Mouse (Mus musculus): ENCODE data around the gene Fam174b. TPM values are rescaled to one million over a fixed set of nuclear protein-coding genes. Genes with fewer than 3 reads are reported as not detected.

The Fam174b gene
- polyA plus RNA-seq, 1 experiment: 17.6 TPM

GRCm38 (mm10) chr7:73749339-73749738, 9.2 kb downstream of the Fam174b start:
- Histone ChIP-seq H3K4me3 (ENCODE audit: low read depth, low read length) (no peak overlapping the region), H3K36me3 (ENCODE audit: control insufficient read depth, insufficient read depth, low read length) (no peaks in the 10 kb centered on the region), H3K27ac (ENCODE audit: insufficient read depth, low read depth, low read length) (0 out of 2 replicates have a peak overlapping the region, but pooled peaks have one; percentile 12), H3K4me1 (ENCODE audit: control insufficient read depth, insufficient read depth, insufficient read length, low read length) (peaks cover 14% of the 10 kb centered on the region; the same call in 1 of the 2 replicates), H3K27me3 (ENCODE audit: control insufficient read depth, insufficient read depth, low read length) (no peaks in the 10 kb centered on the region)
- WGBS: 61% methylated on average over 2 of the region's 2 CpGs
- peak; percentile 26; the same call in 1 of the 2 replicates for TF ChIP-seq CTCF (IDR thresholded peaks at IDR 0.05; ENCODE audit: extremely low read depth, insufficient read length, insufficient replicate concordance, low read depth, low read length)
- no peak for TF ChIP-seq POLR2A (IDR thresholded peaks at IDR 0.05; ENCODE audit: low read depth, low read length)

GRCm38 (mm10) chr7:73749983-73750382, 9.9 kb downstream of the Fam174b start:
- H3K27ac ChIP-seq (ENCODE audit: insufficient read depth, low read depth, low read length): 0 out of 2 replicates have a peak overlapping the region, but pooled peaks have one; percentile 12
- WGBS: 39% methylated on average over 7 of the region's 7 CpGs

GRCm38 (mm10) chr7:73753598-73753997, 13.5 kb downstream of the Fam174b start:
- no peaks in the 10 kb centered on the region for H3K36me3 ChIP-seq (ENCODE audit: control insufficient read depth, insufficient read depth, low read length)
- H3K4me1 ChIP-seq (ENCODE audit: control insufficient read depth, insufficient read depth, insufficient read length, low read length): peaks cover 8% of the 10 kb centered on the region; the same call in 1 of the 2 replicates
- TF ChIP-seq POLR2A (IDR thresholded peaks at IDR 0.05; ENCODE audit: low read depth, low read length) (no peak), CTCF (IDR thresholded peaks at IDR 0.05; ENCODE audit: extremely low read depth, insufficient read length, insufficient replicate concordance, low read depth, low read length) (no peak)
- WGBS: 82% methylated on average over 1 of the region's 1 CpGs
- H3K27me3 ChIP-seq (ENCODE audit: control insufficient read depth, insufficient read depth, low read length): no peaks in the 10 kb centered on the region
- H3K27ac ChIP-seq (ENCODE audit: insufficient read depth, low read depth, low read length): no peak overlapping the region
- H3K4me3 ChIP-seq (ENCODE audit: low read depth, low read length): no peak overlapping the region

More at GRCm38 (mm10) chr7:73749983-73750382, 9.9 kb downstream of the Fam174b start:
- Histone ChIP-seq H3K27me3 (ENCODE audit: control insufficient read depth, insufficient read depth, low read length) (no peaks in the 10 kb centered on the region), H3K4me3 (ENCODE audit: low read depth, low read length) (no peak overlapping the region), H3K4me1 (ENCODE audit: control insufficient read depth, insufficient read depth, insufficient read length, low read length) (peaks cover 14% of the 10 kb centered on the region; the same call in 1 of the 2 replicates), H3K36me3 (ENCODE audit: control insufficient read depth, insufficient read depth, low read length) (no peaks in the 10 kb centered on the region)
- TF ChIP-seq CTCF (IDR thresholded peaks at IDR 0.05; ENCODE audit: extremely low read depth, insufficient read length, insufficient replicate concordance, low read depth, low read length): no peak
- no peak for TF ChIP-seq POLR2A (IDR thresholded peaks at IDR 0.05; ENCODE audit: low read depth, low read length)

GRCm38 (mm10) chr7:73755377-73756110, 15.4 kb downstream of the Fam174b start:
- 88% methylated on average over 1 of the region's 1 CpGs for WGBS
- no peak overlapping the region for H3K27ac ChIP-seq (ENCODE audit: insufficient read depth, low read depth, low read length)
- no peaks in the 10 kb centered on the region for H3K36me3 ChIP-seq (ENCODE audit: control insufficient read depth, insufficient read depth, low read length)
- H3K4me3 ChIP-seq (ENCODE audit: low read depth, low read length): no peak overlapping the region
- no peaks in the 10 kb centered on the region for H3K27me3 ChIP-seq (ENCODE audit: control insufficient read depth, insufficient read depth, low read length)
- H3K4me1 ChIP-seq (ENCODE audit: control insufficient read depth, insufficient read depth, insufficient read length, low read length): peaks cover 3% of the 10 kb centered on the region; the same call in 1 of the 2 replicates
- TF ChIP-seq POLR2A (IDR thresholded peaks at IDR 0.05; ENCODE audit: low read depth, low read length) (no peak), CTCF (IDR thresholded peaks at IDR 0.05; ENCODE audit: extremely low read depth, insufficient read length, insufficient replicate concordance, low read depth, low read length) (no peak)

- 77% methylated on average over 8 of the region's 8 CpGs for WGBS
- Histone ChIP-seq H3K27ac (ENCODE audit: insufficient read depth, low read depth, low read length) (no peak overlapping the region), H3K36me3 (ENCODE audit: control insufficient read depth, insufficient read depth, low read length) (no peaks in the 10 kb centered on the region), H3K4me3 (ENCODE audit: low read depth, low read length) (no peak overlapping the region), H3K4me1 (ENCODE audit: control insufficient read depth, insufficient read depth, insufficient read length, low read length) (no peaks in the 10 kb centered on the region), H3K27me3 (ENCODE audit: control insufficient read depth, insufficient read depth, low read length) (no peaks in the 10 kb centered on the region)
- no peak for TF ChIP-seq POLR2A (IDR thresholded peaks at IDR 0.05; ENCODE audit: low read depth, low read length)
- TF ChIP-seq CTCF (IDR thresholded peaks at IDR 0.05; ENCODE audit: extremely low read depth, insufficient read length, insufficient replicate concordance, low read depth, low read length): no peak
Measured at GRCm38 (mm10) chr7:73761691-73762189, 21.6 kb downstream of the Fam174b start.

- H3K4me3 ChIP-seq (ENCODE audit: low read depth, low read length): no peak overlapping the region
- no peaks in the 10 kb centered on the region for H3K27me3 ChIP-seq (ENCODE audit: control insufficient read depth, insufficient read depth, low read length)
- 85% methylated on average over 5 of the region's 5 CpGs for WGBS
- TF ChIP-seq CTCF (IDR thresholded peaks at IDR 0.05; ENCODE audit: extremely low read depth, insufficient read length, insufficient replicate concordance, low read depth, low read length) (no peak), POLR2A (IDR thresholded peaks at IDR 0.05; ENCODE audit: low read depth, low read length) (no peak)
- H3K4me1 ChIP-seq (ENCODE audit: control insufficient read depth, insufficient read depth, insufficient read length, low read length): no peaks in the 10 kb centered on the region
- H3K36me3 ChIP-seq (ENCODE audit: control insufficient read depth, insufficient read depth, low read length): no peaks in the 10 kb centered on the region
- H3K27ac ChIP-seq (ENCODE audit: insufficient read depth, low read depth, low read length): no peak overlapping the region
Measured at GRCm38 (mm10) chr7:73764679-73765078, 24.6 kb downstream of the Fam174b start.

GRCm38 (mm10) chr7:73765186-73765903, 25.2 kb downstream of the Fam174b start:
- TF ChIP-seq CTCF (IDR thresholded peaks at IDR 0.05; ENCODE audit: extremely low read depth, insufficient read length, insufficient replicate concordance, low read depth, low read length) (no peak), POLR2A (IDR thresholded peaks at IDR 0.05; ENCODE audit: low read depth, low read length) (no peak)
- Histone ChIP-seq H3K27ac (ENCODE audit: insufficient read depth, low read depth, low read length) (no peak overlapping the region), H3K4me1 (ENCODE audit: control insufficient read depth, insufficient read depth, insufficient read length, low read length) (no peaks in the 10 kb centered on the region), H3K27me3 (ENCODE audit: control insufficient read depth, insufficient read depth, low read length) (no peaks in the 10 kb centered on the region), H3K4me3 (ENCODE audit: low read depth, low read length) (no peak overlapping the region), H3K36me3 (ENCODE audit: control insufficient read depth, insufficient read depth, low read length) (no peaks in the 10 kb centered on the region)
- WGBS: 59% methylated on average over 7 of the region's 7 CpGs
